26 mouse cellular contexts compared by ENCODE assay signal in genomic region chr19:37673393-37673792, GRCm38 (mm10). TPM values are rescaled to one million over a fixed set of nuclear protein-coding genes. Genes with fewer than 3 reads are reported as not detected.
DNase-seq lines count a peak whose midpoint lies in the region; TF ChIP-seq lines count a peak whose summit lies in the region.
"Had no signal": no experiment of that assay in that cellular context is flagged by ENCODE, and none has a peak within 500 bp of the region (broad histone marks: within the 10 kb centered on the region; RNA-seq: fewer than 3 reads in every experiment).

No protein-coding gene starts in this region.

- peaks cover 8% of the 10 kb centered on the region in 2 experiments for H3K4me1 ChIP-seq in MEL (ENCODE audit: control insufficient read depth in 1 of 2, insufficient read depth in 2 of 2, low read length in 2 of 2)
- H3K4me1 ChIP-seq in embryonic fibroblast, embryonic 13.5 days (ENCODE audit: control insufficient read depth, insufficient read depth, low read length), result peaks cover 15% of the 10 kb centered on the region; the same call in 1 of the 2 replicates
- peaks cover 16% of the 10 kb centered on the region for H3K4me1 ChIP-seq in hindbrain, embryonic 10.5 days (replicated peaks)
- H3K4me1 ChIP-seq: embryonic facial prominence, embryonic 15.5 days had no signal

- peak overlapping the region; percentile 10; the same call in 1 of the 2 replicates for H3K27ac ChIP-seq in MEL (ENCODE audit: control insufficient read depth, low read depth, low read length)
- peak overlapping the region; percentile 69 for H3K27ac ChIP-seq in embryonic fibroblast, embryonic 13.5 days (ENCODE audit: insufficient read depth, low read length)
- H3K27ac ChIP-seq in hindbrain, embryonic 10.5 days, result no peak overlapping the region
- H3K27ac ChIP-seq: embryonic facial prominence, embryonic 15.5 days; forebrain, embryonic 13.5 days; left cerebral cortex, adult 2 months; stomach, postnatal 0 days had no signal

- H3K9me3 ChIP-seq in MEL (replicated peaks; ENCODE audit: insufficient read depth, low read length), result no peaks in the 10 kb centered on the region
- H3K9me3 ChIP-seq in hindbrain, embryonic 10.5 days, result no peaks in the 10 kb centered on the region
- H3K9me3 ChIP-seq: embryonic facial prominence, embryonic 15.5 days; forebrain, embryonic 13.5 days had no signal

- no peak for TF ChIP-seq CTCF in MEL (IDR thresholded peaks at IDR 0.05 in 2 of 3, conservative IDR thresholded peaks at IDR 0.05 in 1 of 3; ENCODE audit: control insufficient read depth in 1 of 3, insufficient read depth in 1 of 3, low read depth in 2 of 3, low read length in 3 of 3, poor library complexity in 1 of 3, severe bottlenecking in 1 of 3)
- TF ChIP-seq CTCF in embryonic fibroblast, embryonic 13.5 days (IDR thresholded peaks at IDR 0.05; ENCODE audit: borderline replicate concordance, insufficient read depth, low read length), result no peak

- H3K9ac ChIP-seq in MEL (ENCODE audit: control insufficient read depth, low read depth, low read length, poor library complexity, severe bottlenecking), result no peak overlapping the region
- H3K9ac ChIP-seq: embryonic facial prominence, embryonic 15.5 days; forebrain, embryonic 13.5 days had no signal

- H3K79me2 ChIP-seq in MEL (ENCODE audit: control insufficient read depth, insufficient read depth, low read length, poor library complexity), result no peaks in the 10 kb centered on the region

- peaks cover 0 to 16% of the 10 kb centered on the region in 2 experiments; a peak in 3 of 4 replicates for H3K36me3 ChIP-seq in MEL (ENCODE audit: control insufficient read depth in 1 of 2, insufficient read depth in 2 of 2, low read length in 2 of 2)
- H3K36me3 ChIP-seq in hindbrain, embryonic 10.5 days, result no peaks in the 10 kb centered on the region
- H3K36me3 ChIP-seq: embryonic facial prominence, embryonic 15.5 days had no signal

- TF ChIP-seq POLR2A in MEL (IDR thresholded peaks at IDR 0.05; ENCODE audit: control insufficient read depth in 1 of 2, insufficient read depth in 1 of 2, low read depth in 1 of 2, low read length in 2 of 2, poor library complexity in 1 of 2), result no peak
- no peak for TF ChIP-seq POLR2A in embryonic fibroblast, embryonic 13.5 days (IDR thresholded peaks at IDR 0.05; ENCODE audit: low read depth, low read length)

- no peaks in the 10 kb centered on the region for H3K27me3 ChIP-seq in MEL (ENCODE audit: control insufficient read depth in 1 of 2, insufficient read depth in 2 of 2, low read length in 2 of 2)
- H3K27me3 ChIP-seq in hindbrain, embryonic 10.5 days (ENCODE audit: insufficient read depth, poor library complexity, severe bottlenecking), result peaks cover 7% of the 10 kb centered on the region
- H3K27me3 ChIP-seq: embryonic facial prominence, embryonic 15.5 days; forebrain, embryonic 13.5 days had no signal

- WGBS in hindbrain, embryonic 10.5 days, result 75% methylated on average over 12 of the region's 12 CpGs

- peak; percentile 19 for DNase-seq in testis, postnatal 10 days (ENCODE audit: low spot score)
- no peak for DNase-seq in testis, postnatal 14 days (ENCODE audit: low spot score)
- DNase-seq in MEL (ENCODE audit: low read depth, low spot score), result peak; percentile 72
- DNase-seq in hindbrain, embryonic 10.5 days (ENCODE audit: low spot score), result no peak
- no peak for DNase-seq in ovary, adult 18-20 months (ENCODE audit: low spot score)
- no peak for DNase-seq in adrenal gland, adult 18-20 months (ENCODE audit: low spot score in 2 of 2)
- DNase-seq: cerebellum, adult 8-10 months; gastrocnemius, postnatal 36 days; kidney, adult 8-10 months; kidney, postnatal 25 days; left cerebral cortex, postnatal 4 days; liver; lung, adult 18-20 months; retina, postnatal 1 day; thymus, postnatal 36 days had no signal

- no peak; a peak in 1 of 4 replicates for TF ChIP-seq EP300 in MEL (IDR thresholded peaks at IDR 0.05; ENCODE audit: low read depth in 1 of 2, low read length in 2 of 2)

- TF ChIP-seq RAD21 in MEL (IDR thresholded peaks at IDR 0.05; ENCODE audit: low read depth, low read length), result no peak

- no peak overlapping the region for H3K4me3 ChIP-seq in MEL (ENCODE audit: control insufficient read depth in 1 of 2, insufficient read depth in 1 of 2, low read depth in 2 of 2, low read length in 2 of 2)
- H3K4me3 ChIP-seq in embryonic fibroblast, embryonic 13.5 days (ENCODE audit: insufficient read depth, low read length), result no peak overlapping the region
- no peak overlapping the region for H3K4me3 ChIP-seq in hindbrain, embryonic 10.5 days
- H3K4me3 ChIP-seq: embryonic facial prominence, embryonic 15.5 days; forebrain, embryonic 13.5 days; left cerebral cortex, adult 2 months had no signal

TF ChIP-seq in MEL, 35 proteins besides CTCF, POLR2A, EP300 and RAD21:
- TF ChIP-seq GATA1 (IDR thresholded peaks at IDR 0.05; ENCODE audit: low read depth, low read length) (0 out of 2 replicates have a peak, but pooled peaks have one; percentile 19), POLR2AphosphoS5 (IDR thresholded peaks at IDR 0.05; ENCODE audit: borderline replicate concordance, low read depth, low read length) (no peak), ZNF384 (IDR thresholded peaks at IDR 0.05; ENCODE audit: low read depth, low read length) (no peak), ELF1 (IDR thresholded peaks at IDR 0.05; ENCODE audit: low read depth, low read length) (no peak), MYB (IDR thresholded peaks at IDR 0.05; ENCODE audit: low read depth, low read length) (no peak), RCOR1 (IDR thresholded peaks at IDR 0.05; ENCODE audit: low read depth, low read length) (no peak), MAZ (IDR thresholded peaks at IDR 0.05; ENCODE audit: low read depth, low read length) (no peak), ZKSCAN1 (IDR thresholded peaks at IDR 0.05; ENCODE audit: low read depth, low read length) (peak; percentile 71; the same call in 1 of the 2 replicates), BHLHE40 (IDR thresholded peaks at IDR 0.05; ENCODE audit: borderline replicate concordance, low read depth, low read length) (0 out of 2 replicates have a peak, but pooled peaks have one; percentile 32), USF1 (IDR thresholded peaks at IDR 0.05; ENCODE audit: low read depth, low read length) (no peak), CHD2 (IDR thresholded peaks at IDR 0.05; ENCODE audit: low read length) (no peak), CHD1 (IDR thresholded peaks at IDR 0.05; ENCODE audit: low read depth, low read length) (no peak), ZC3H11A (IDR thresholded peaks at IDR 0.05; ENCODE audit: low read depth, low read length) (no peak), ZMIZ1 (IDR thresholded peaks at IDR 0.05; ENCODE audit: low read depth, low read length) (no peak), GABPA (IDR thresholded peaks at IDR 0.05; ENCODE audit: low read depth, low read length) (no peak; the same call in 1 of the 2 replicates), KAT2A (conservative IDR thresholded peaks at IDR 0.05; ENCODE audit: low read depth, low read length) (no peak), JUND (IDR thresholded peaks at IDR 0.05; ENCODE audit: low read depth, low read length) (no peak), MEF2A (IDR thresholded peaks at IDR 0.05; ENCODE audit: extremely low read depth, insufficient replicate concordance, low read depth, low read length, poor library complexity, severe bottlenecking) (no peak), USF2 (IDR thresholded peaks at IDR 0.05; ENCODE audit: borderline replicate concordance in 1 of 2, insufficient read depth in 1 of 2, low read depth in 1 of 2, low read length in 2 of 2) (no peak), NRF1 (IDR thresholded peaks at IDR 0.05; ENCODE audit: insufficient read depth, low read depth, low read length, poor library complexity, severe bottlenecking) (no peak), ETS1 (IDR thresholded peaks at IDR 0.05; ENCODE audit: low read depth, low read length) (peak; percentile 50; the same call in 1 of the 2 replicates), MXI1 (IDR thresholded peaks at IDR 0.05; ENCODE audit: low read depth, low read length) (no peak), MYC (IDR thresholded peaks at IDR 0.05; ENCODE audit: low read depth, low read length) (0 out of 2 replicates have a peak, but pooled peaks have one; percentile 50), SIN3A (IDR thresholded peaks at IDR 0.05; ENCODE audit: low read length) (no peak), TAL1 (IDR thresholded peaks at IDR 0.05; ENCODE audit: low read length) (no peak), HCFC1 (IDR thresholded peaks at IDR 0.05; ENCODE audit: low read depth, low read length) (no peak), TCF12 (IDR thresholded peaks at IDR 0.05; ENCODE audit: low read depth, low read length) (no peak), UBTF (IDR thresholded peaks at IDR 0.05; ENCODE audit: borderline replicate concordance, insufficient read depth, low read depth, low read length) (no peak), MAX (IDR thresholded peaks at IDR 0.05; ENCODE audit: low read length) (peak; percentile 29; the same call in 1 of the 2 replicates)

RNA-seq across cellular contexts. Expression of gene Cyp26c1, which starts 12.0 kb away (rescaled TPM):
- 0.08 TPM in 1 of 2 replicates, not detected in the other for total RNA-seq in MEL (2012; rRNA removed)
- polyA plus RNA-seq in MEL (2012; ENCODE audit: insufficient read depth in 1 of 2, insufficient read length in 2 of 2, low read depth in 1 of 2, low replicate concordance in 2 of 2, missing spikeins in 1 of 2), result not detected
- polyA plus RNA-seq in embryonic fibroblast, embryonic 13.5 days (2011; ENCODE audit: insufficient read length, low read depth, missing spikeins), result not detected in 2 replicates
- polyA plus RNA-seq in hindbrain, embryonic 10.5 days (2016; fragmentation: Nextera tagmentation; extraction: Ambion mirVana), result 10.0 and 10.1 TPM in 2 replicates
- total RNA-seq in adrenal gland, adult 18-20 months (2021), result not detected
- total RNA-seq: adrenal gland, postnatal 4 days; gastrocnemius, postnatal 36 days; heart, adult 8-10 months; neutrophil, adult 5-6 weeks had no signal
- polyA plus RNA-seq: activated CD4-positive, CD25-positive, alpha-beta regulatory T cell, adult 4 months; forebrain, embryonic 13.5 days; heart, postnatal 0 days; midbrain, embryonic 16.5 days; stomach, postnatal 0 days had no signal

RNA-seq across cellular contexts. Expression of gene Cyp26a1, which starts 24.2 kb away (rescaled TPM):
- total RNA-seq in MEL (2012; rRNA removed), result not detected in 2 replicates
- not detected for polyA plus RNA-seq in MEL (2012; ENCODE audit: insufficient read depth in 1 of 2, insufficient read length in 2 of 2, low read depth in 1 of 2, low replicate concordance in 2 of 2, missing spikeins in 1 of 2)
- not detected in 2 replicates for polyA plus RNA-seq in embryonic fibroblast, embryonic 13.5 days (2011; ENCODE audit: insufficient read length, low read depth, missing spikeins)
- polyA plus RNA-seq in hindbrain, embryonic 10.5 days (2016; fragmentation: Nextera tagmentation; extraction: Ambion mirVana), result 39.8 and 42.5 TPM in 2 replicates
- not detected for total RNA-seq in adrenal gland, adult 18-20 months (2021)
- total RNA-seq: neutrophil, adult 5-6 weeks had no signal
- polyA plus RNA-seq: activated CD4-positive, CD25-positive, alpha-beta regulatory T cell, adult 4 months had no signal

Comparison
In these comparisons a context has a peak if more than half of its experiments do, and no peak if none do; other contexts are left out.
1. DNase-seq: peak in testis, postnatal 10 days (single experiment) and MEL (single experiment); none in testis, postnatal 14 days (single experiment), hindbrain, embryonic 10.5 days (single experiment), ovary, adult 18-20 months (single experiment) and adrenal gland, adult 18-20 months (0 of 2).
2. RNA of gene Cyp26c1, which starts 12.0 kb away (polyA plus RNA-seq): 10.0 to 10.1 TPM in hindbrain, embryonic 10.5 days; not detected in MEL and not detected in embryonic fibroblast, embryonic 13.5 days; every median in the first group is over 10 times any median in the second.
3. RNA of gene Cyp26a1, which starts 24.2 kb away (polyA plus RNA-seq): 39.8 to 42.5 TPM in hindbrain, embryonic 10.5 days; not detected in MEL and not detected in embryonic fibroblast, embryonic 13.5 days; every median in the first group is over 10 times any median in the second.